Mouse (Mus musculus): Measurements from ENCODE around the gene Ppp1r1b. TPM values are rescaled to one million over a fixed set of nuclear protein-coding genes. Genes with fewer than 3 reads are reported as not detected.

Gene Ppp1r1b
- polyA plus RNA-seq, 1 experiment from 2014 or later: 0.10 TPM

- Histone ChIP-seq H3K9ac (no peak overlapping the region), H3K9me3 (replicated peaks) (no peaks in the 10 kb centered on the region), H3K27ac (no peak overlapping the region), H3K36me3 (no peaks in the 10 kb centered on the region), H3K4me1 (peaks cover 17% of the 10 kb centered on the region), H3K4me2 (no peak overlapping the region), H3K4me3 (no peak overlapping the region), H3K27me3 (replicated peaks) (peaks cover 91% of the 10 kb centered on the region)
- 8% methylated on average over 11 of the region's 11 CpGs for WGBS (ENCODE audit: insufficient replicate concordance)
- ATAC-seq: no peak
Measured at GRCm38 (mm10) chr11:98339679-98340287, 8.4 kb upstream of the Ppp1r1b start.

GRCm38 (mm10) chr11:98340597-98340996 is 7.6 kb upstream of the Ppp1r1b start:
- peaks cover 19% of the 10 kb centered on the region for H3K4me1 ChIP-seq
- H3K4me2 ChIP-seq: no peak overlapping the region
- no peak overlapping the region for H3K27ac ChIP-seq
- WGBS (ENCODE audit: insufficient replicate concordance): 24% methylated on average over 2 of the region's 4 CpGs
- no peak for ATAC-seq
- no peaks in the 10 kb centered on the region for H3K36me3 ChIP-seq
- H3K4me3 ChIP-seq: no peak overlapping the region
- H3K9me3 ChIP-seq (replicated peaks): no peaks in the 10 kb centered on the region
- no peak overlapping the region for H3K9ac ChIP-seq
- peaks cover 90% of the 10 kb centered on the region for H3K27me3 ChIP-seq (replicated peaks)

DNA sequence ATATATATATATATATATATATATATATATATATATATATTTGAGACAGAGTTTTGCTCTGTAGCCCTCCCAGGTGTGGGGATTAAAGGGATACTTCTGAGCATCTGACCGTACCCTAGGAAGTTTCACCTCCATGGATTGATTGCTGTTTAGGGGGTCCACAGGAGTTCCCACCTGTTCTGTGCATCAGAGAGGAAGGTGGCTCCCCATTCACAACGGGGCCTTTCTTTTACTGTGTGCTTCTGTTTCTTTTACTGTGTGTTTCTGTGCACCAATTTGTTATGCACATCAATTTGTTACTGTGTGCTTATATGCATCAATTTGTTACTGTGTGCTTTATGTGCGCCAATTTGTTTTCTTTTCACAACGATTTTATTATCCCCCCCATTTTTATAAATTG is 7.0 kb upstream of the Ppp1r1b start:
- 53% methylated on average over 4 of the region's 4 CpGs for WGBS (ENCODE audit: insufficient replicate concordance)
- H3K4me3 ChIP-seq: no peak overlapping the region
- no peak overlapping the region for H3K4me2 ChIP-seq
- no peaks in the 10 kb centered on the region for H3K9me3 ChIP-seq (replicated peaks)
- no peaks in the 10 kb centered on the region for H3K36me3 ChIP-seq
- peaks cover 90% of the 10 kb centered on the region for H3K27me3 ChIP-seq (replicated peaks)
- H3K9ac ChIP-seq: no peak overlapping the region
- H3K27ac ChIP-seq: no peak overlapping the region
- H3K4me1 ChIP-seq: peaks cover 19% of the 10 kb centered on the region
- ATAC-seq: no peak

- H3K9me3 ChIP-seq (replicated peaks): no peaks in the 10 kb centered on the region
Measured at GRCm38 (mm10) chr11:98342000-98342945, 5.9 kb upstream of the Ppp1r1b start.

GRCm38 (mm10) chr11:98345253-98345652 is 3.0 kb upstream of the Ppp1r1b start:
- ATAC-seq: no peak
- H3K9ac ChIP-seq: no peak overlapping the region
- peaks cover 20% of the 10 kb centered on the region; the same call in 1 of the 2 replicates for H3K4me1 ChIP-seq
- no peaks in the 10 kb centered on the region for H3K9me3 ChIP-seq (replicated peaks)
- peak overlapping the region; percentile 30; the same call in 1 of the 2 replicates for H3K4me2 ChIP-seq
- H3K4me3 ChIP-seq: no peak overlapping the region
- peaks cover 90% of the 10 kb centered on the region for H3K27me3 ChIP-seq (replicated peaks)
- H3K36me3 ChIP-seq: no peaks in the 10 kb centered on the region
- H3K27ac ChIP-seq: no peak overlapping the region
- 2% methylated on average over 14 of the region's 14 CpGs for WGBS (ENCODE audit: insufficient replicate concordance)

More at GRCm38 (mm10) chr11:98342000-98342945, 5.9 kb upstream of the Ppp1r1b start:
- Histone ChIP-seq H3K27ac (no peak overlapping the region), H3K4me3 (no peak overlapping the region), H3K4me1 (peaks cover 19% of the 10 kb centered on the region), H3K4me2 (peak overlapping the region; percentile 47), H3K9ac (no peak overlapping the region), H3K36me3 (no peaks in the 10 kb centered on the region), H3K27me3 (replicated peaks) (peaks cover 90% of the 10 kb centered on the region)
- ATAC-seq: no peak
- 4% methylated on average over 28 of the region's 29 CpGs for WGBS (ENCODE audit: insufficient replicate concordance)

DNA sequence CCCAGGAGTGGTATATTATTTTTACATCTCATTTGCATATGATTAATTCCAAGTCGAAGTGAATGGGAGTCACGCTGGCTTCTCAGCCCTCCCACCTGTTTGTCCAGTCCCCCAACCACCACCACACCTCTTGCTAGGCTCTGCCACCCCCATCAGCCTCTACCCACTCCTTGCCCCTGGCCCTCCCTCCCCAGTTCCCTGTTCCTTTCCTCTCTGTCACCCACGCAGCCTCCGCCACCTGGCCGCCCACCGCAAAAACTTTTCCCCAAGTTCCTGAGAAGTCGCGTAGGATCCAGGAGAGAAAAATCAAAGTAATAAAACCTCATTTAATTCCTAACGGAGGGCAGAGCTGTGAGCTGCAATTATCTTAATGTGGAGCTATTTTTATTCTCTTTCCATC is 2.0 kb upstream of the Ppp1r1b start:
- Histone ChIP-seq H3K4me2 (no peak overlapping the region), H3K27me3 (replicated peaks) (peaks cover 90% of the 10 kb centered on the region), H3K9ac (no peak overlapping the region), H3K9me3 (replicated peaks) (no peaks in the 10 kb centered on the region), H3K4me1 (peaks cover 20% of the 10 kb centered on the region; the same call in 1 of the 2 replicates), H3K27ac (no peak overlapping the region), H3K4me3 (no peak overlapping the region), H3K36me3 (no peaks in the 10 kb centered on the region)
- no peak for ATAC-seq
- WGBS (ENCODE audit: insufficient replicate concordance): 13% methylated on average over 9 of the region's 9 CpGs

DNA sequence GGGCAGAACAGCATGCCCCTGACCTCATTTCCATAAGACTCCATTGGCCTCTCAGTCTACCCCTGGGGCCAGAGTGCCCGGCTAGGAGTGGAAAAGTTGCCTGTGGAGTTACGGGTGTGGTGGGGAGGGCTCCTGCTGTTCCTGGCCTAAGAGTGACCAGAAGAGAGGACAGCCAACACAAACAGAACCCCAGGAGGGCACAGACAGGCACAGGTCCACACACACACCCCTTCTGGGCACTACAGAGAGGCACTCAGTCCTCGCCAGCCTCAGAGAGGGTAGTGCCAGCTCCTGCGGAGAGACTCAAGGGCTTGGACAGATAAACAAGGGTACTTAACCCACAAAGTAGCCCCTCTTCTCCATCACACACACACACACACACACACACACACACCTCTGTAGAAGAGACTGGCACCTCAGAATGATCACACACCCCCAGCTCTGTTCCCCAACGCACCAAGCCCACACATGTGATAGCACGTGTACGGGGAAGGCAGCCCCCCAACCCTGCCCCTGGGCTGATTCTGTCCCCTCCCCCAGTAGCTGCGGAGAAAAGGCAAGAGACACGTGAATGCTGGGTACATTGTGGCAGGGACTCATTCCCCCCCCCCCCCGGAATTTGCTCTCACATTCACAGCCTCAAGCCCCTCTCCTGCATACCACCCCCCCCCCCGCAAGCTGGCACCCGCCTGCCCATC is 670 bp upstream of the Ppp1r1b start:
- no peaks in the 10 kb centered on the region for H3K36me3 ChIP-seq
- no peak overlapping the region for H3K9ac ChIP-seq
- no peak for ATAC-seq
- no peak overlapping the region for H3K4me2 ChIP-seq
- H3K27me3 ChIP-seq (replicated peaks): peaks cover 90% of the 10 kb centered on the region
- H3K4me1 ChIP-seq: peaks cover 15% of the 10 kb centered on the region; the same call in 1 of the 2 replicates
- no peak overlapping the region for H3K27ac ChIP-seq
- H3K9me3 ChIP-seq (replicated peaks): no peaks in the 10 kb centered on the region
- WGBS (ENCODE audit: insufficient replicate concordance): 11% methylated on average over 10 of the region's 12 CpGs
- H3K4me3 ChIP-seq: no peak overlapping the region

DNA sequence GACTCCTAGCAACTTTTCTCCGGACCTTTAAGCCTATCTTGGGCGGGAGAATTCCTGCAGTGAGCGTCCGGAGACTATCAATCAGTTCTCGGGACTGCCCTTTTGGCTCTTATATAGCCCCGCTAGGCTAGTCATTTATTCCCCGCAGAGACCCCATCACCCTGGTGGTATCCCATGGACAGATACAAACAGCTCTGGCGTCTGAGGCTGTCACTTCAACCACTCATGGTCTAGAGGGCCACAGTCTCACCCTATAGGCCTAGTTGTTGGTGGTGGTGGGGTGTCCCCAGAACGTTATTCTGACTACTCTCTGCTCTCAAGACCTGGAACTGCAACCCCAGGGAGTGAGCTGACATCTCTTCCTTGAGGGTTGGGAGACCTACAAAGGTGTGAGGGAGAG is 1.1 kb downstream of the Ppp1r1b start:
- 6% methylated on average over 9 of the region's 9 CpGs for WGBS (ENCODE audit: insufficient replicate concordance)
- no peaks in the 10 kb centered on the region for H3K9me3 ChIP-seq (replicated peaks)
- no peak overlapping the region for H3K9ac ChIP-seq
- H3K27ac ChIP-seq: no peak overlapping the region
- no peak overlapping the region for H3K4me2 ChIP-seq
- no peak for ATAC-seq
- peaks cover 98% of the 10 kb centered on the region for H3K27me3 ChIP-seq (replicated peaks)
- H3K36me3 ChIP-seq: no peaks in the 10 kb centered on the region
- H3K4me3 ChIP-seq: peak overlapping the region; percentile 36; the same call in 1 of the 2 replicates
- peaks cover 12% of the 10 kb centered on the region; the same call in 1 of the 2 replicates for H3K4me1 ChIP-seq

DNA sequence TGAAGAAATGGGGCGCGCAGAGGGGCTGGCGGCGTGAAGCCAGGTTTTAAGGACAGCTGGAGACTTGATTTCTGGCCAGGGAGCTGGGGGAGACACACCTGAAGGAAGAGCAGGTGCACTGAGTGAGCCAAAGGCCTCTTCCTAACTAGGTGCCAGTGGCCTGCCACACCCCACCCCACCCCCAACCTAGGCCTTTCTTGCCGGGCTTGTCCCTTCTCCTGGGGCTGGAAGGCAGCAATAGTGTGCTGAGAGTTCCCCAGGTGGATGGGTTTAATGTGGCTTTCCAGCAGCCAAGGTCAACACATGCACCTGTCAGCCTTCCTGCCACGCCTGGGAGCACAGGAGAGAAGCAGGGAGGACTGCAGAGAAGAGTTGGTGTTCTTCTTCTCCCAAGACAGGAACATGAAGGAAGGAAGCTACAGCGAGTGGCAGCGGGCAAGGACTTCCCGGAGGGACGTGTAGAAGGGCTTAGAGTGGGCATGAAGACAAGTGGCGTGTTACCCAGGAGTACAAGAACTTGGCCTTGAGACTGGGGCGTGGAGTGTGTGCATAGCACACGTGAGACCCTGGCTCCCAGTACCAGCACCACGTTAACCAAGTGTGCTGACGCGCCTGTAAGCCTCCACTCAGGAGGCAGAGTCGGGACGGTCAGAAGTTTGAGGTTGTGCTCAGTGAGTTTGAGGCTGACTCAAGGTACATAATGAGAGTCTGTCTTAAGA is 4.2 kb downstream of the Ppp1r1b start:
- no peak overlapping the region for H3K27ac ChIP-seq
- peaks cover 80% of the 10 kb centered on the region for H3K27me3 ChIP-seq (replicated peaks)
- H3K4me2 ChIP-seq: no peak overlapping the region
- peaks cover 29% of the 10 kb centered on the region for H3K4me1 ChIP-seq
- H3K36me3 ChIP-seq: no peaks in the 10 kb centered on the region
- no peak for ATAC-seq
- no peak overlapping the region for H3K4me3 ChIP-seq
- H3K9ac ChIP-seq: no peak overlapping the region
- no peaks in the 10 kb centered on the region for H3K9me3 ChIP-seq (replicated peaks)
- 63% methylated on average over 18 of the region's 18 CpGs for WGBS (ENCODE audit: insufficient replicate concordance)

DNA sequence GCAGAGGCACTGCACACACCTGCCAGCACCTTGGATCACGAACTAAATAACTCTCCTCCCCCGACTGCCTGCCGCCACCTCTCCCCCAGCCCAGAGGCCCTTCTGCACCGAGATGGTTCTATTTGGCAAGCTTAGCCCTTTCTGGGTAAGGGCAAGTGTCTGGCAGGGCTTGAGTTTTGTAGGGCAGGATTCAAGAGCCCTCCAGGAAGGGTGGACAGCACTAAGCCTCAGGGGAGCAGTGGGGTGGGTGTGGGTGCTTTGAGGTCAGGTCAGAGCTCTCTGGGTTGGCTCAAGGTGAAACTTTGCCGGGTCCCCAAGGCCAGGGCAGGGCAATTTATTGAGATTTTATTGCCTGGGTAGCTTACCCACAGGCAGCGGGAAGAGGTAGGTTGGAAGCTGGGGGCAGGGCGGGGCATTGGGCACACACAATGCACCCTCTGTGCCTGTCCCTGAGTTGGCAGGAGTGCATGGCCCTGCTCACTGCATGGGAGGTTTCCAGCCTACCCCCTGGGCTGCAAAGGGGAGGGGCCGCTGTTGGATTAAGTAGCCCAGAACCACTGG is 5.5 kb downstream of the Ppp1r1b start:
- peaks cover 25% of the 10 kb centered on the region for H3K4me1 ChIP-seq
- no peak overlapping the region for H3K4me3 ChIP-seq
- peaks cover 67% of the 10 kb centered on the region for H3K27me3 ChIP-seq (replicated peaks)
- H3K4me2 ChIP-seq: no peak overlapping the region
- no peak overlapping the region for H3K27ac ChIP-seq
- ATAC-seq: no peak
- WGBS (ENCODE audit: insufficient replicate concordance): 41% methylated on average over 8 of the region's 8 CpGs
- no peaks in the 10 kb centered on the region for H3K9me3 ChIP-seq (replicated peaks)
- H3K9ac ChIP-seq: no peak overlapping the region
- no peaks in the 10 kb centered on the region for H3K36me3 ChIP-seq

- ATAC-seq: no peak
- H3K36me3 ChIP-seq: no peaks in the 10 kb centered on the region
- 62% methylated on average over 14 of the region's 14 CpGs for WGBS (ENCODE audit: insufficient replicate concordance)
- peaks cover 60% of the 10 kb centered on the region for H3K27me3 ChIP-seq (replicated peaks)
- H3K27ac ChIP-seq: no peak overlapping the region
- no peak overlapping the region for H3K4me3 ChIP-seq
- no peaks in the 10 kb centered on the region for H3K9me3 ChIP-seq (replicated peaks)
- no peak overlapping the region for H3K4me2 ChIP-seq
- H3K9ac ChIP-seq: no peak overlapping the region
- H3K4me1 ChIP-seq: peaks cover 31% of the 10 kb centered on the region
Measured at GRCm38 (mm10) chr11:98354445-98354844, 6.2 kb downstream of the Ppp1r1b start.

Data from liver, embryonic 12.5 days (tissue).